Mouse (Mus musculus): Measurements from ENCODE around the gene Cks1b.
A peak's percentile ranks its signal among the peaks of the same experiment; 100 is the strongest.

Gene Cks1b

DNA sequence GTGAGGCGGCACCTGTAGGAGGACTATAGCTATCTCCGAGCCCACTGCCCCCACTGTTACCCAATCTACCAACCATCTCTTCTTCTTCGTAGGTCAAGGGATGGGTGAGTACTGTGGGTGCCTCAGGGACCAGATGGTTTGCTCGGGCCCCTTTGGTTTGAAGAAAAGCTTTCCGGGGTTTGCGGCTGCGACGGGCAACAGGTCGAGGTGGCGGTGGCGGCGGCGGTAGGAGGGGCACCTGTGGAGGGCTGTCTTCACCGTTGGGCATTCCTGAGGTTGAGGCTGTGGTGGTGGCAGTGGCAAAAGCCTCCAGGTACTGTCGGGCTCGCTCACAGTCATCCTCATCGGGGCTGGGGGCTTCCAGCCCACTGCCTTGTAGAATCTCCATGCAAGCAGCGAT lies 37.5 kb downstream of the Cks1b start:
- no peak for DNase-seq

DNA sequence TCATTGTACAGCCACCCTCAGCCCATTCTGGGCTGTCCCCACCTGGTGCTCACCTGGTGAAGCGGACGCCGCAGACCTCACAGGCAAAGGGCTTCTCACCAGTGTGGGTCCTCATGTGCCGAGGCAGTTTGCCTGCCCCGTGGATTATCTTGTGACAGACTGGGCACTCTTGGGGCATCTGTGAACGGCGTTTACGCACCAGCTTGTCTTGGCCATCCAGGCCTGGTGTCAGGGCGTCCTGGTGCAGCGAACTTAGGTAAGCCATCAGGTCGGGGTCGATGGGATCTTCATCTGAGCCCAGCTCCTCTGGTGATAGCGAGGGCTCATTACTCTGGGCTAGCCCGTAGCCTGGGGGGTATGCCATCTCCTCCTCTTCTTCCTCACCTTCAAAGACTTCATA lies 37.9 kb downstream of the Cks1b start:
- DNase-seq, result no peak

- DNase-seq, result no peak
Measured at GRCm38 (mm10) chr3:89379388-89380131, 38.6 kb downstream of the Cks1b start.

DNA sequence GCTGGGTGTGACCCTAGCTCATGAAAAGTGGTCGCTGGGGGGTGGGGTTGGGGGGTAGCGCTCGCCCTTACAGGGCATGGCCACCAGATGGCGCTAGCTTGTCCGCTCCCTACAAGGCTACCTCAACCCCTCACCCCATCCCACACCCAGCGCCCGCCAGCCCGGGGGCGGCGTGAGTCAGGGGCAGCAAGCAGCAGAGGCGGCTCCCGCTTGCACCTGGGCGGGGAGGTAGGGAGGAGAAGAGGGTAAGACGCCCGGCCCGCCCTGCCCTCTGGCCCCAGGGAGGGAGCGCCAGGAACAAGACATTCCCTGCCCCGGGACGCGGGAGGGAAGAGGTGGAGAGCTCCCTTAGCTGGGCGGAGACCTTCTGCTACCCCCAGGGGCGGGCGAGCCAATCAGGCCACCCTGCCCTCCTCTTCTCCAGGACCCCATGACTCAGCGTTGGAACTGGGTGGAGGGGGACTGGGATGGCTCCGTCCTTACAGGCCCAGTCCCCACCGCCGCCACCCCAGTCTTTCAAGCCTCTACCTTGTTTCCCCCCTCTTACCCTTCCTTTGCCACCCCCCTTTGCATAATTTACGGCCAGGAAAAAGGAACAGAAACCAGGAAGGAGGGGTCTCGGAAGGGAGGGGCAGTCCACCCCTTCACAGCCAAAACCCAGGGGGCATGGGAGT lies 39.7 kb downstream of the Cks1b start:
- DNase-seq, result peak; percentile 64

GRCm38 (mm10) chr3:89377831-89378230 lies 40.4 kb downstream of the Cks1b start:
- peak; percentile 19 for DNase-seq

GRCm38 (mm10) chr3:89373581-89374231 lies 44.5 kb downstream of the Cks1b start:
- no peak for DNase-seq

DNA sequence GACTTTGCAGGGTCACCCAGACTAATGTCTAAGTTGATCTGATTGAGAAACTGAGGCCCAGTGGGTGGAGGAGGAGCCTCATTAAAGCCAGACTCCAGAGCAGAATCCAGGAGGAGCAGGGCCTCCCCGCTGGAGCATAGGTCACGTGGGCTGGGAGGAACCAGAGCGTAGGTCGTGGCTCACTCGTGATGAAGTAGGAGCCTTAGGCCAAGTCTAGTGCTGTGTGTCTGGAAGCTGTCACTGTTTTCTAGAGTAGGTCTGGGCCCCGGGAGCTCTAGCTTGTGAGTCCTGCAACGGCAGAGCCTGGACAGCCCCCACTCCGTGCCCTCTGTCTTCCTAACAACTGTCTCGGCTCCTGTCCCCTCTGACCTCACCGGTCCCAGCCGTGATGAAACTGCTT lies 50.8 kb downstream of the Cks1b start:
- DNase-seq, result no peak

DNA sequence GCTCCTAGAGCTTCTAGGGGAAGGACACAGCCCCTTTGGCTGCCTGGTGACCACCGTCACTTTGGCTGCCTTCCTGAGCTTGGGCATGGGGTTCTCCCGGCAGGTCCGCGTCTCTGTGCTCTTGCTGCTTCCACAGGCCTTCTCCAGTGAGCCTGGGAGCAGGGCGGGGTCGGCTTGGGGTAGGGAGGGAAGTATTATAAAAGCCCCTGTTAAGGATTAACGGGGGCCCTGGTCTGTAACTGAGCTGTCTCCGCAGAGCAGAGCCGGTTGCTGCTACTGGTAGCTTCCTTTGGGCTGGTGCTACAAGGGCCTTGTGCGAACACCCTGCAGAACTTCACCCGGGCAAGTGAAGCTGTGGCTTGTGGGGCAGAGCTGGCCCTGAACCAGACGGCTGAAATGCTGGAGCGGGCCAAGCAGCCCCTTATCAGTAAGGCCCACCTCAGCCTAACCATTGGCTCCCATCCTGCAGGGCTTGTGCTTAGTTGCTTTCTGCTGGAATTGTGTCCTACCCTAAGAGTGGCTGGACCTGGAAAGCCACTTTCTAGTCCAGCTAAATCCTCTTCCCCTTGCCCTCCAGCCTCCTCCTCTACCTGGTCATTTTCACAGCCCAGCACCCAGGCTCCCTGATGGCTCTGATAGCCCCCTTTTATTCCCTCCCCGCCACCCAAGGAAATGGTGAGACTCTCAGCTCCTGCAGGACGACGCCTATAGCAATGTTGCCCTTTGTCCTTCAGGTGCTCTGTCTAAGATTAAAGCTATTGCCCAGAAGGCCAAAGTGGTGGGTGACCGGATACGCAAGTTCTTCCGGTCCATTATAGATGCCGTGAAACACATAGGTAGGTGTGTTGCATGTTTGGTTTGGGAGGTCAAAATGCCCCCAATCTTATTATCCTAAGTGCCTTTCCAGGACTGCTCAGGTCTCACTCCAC lies 52.4 kb downstream of the Cks1b start:
- DNase-seq, result no peak

Measured in cerebellum, adult 9-10 months (tissue).